Mouse (Mus musculus) neural tube, embryonic 15.5 days (tissue): Measurements from ENCODE around the gene Col20a1. TPM values are rescaled to one million over a fixed set of nuclear protein-coding genes. Genes with fewer than 3 reads are reported as not detected.
A peak's percentile ranks its signal among the peaks of the same experiment; 100 is the strongest.

Experiments
- ATAC-seq: fragments of 200-750 bp; cut with Nextera tagmentation; 2 replicates; pipeline ENCODE4 v1.8.0; 2017; ENCODE audit warnings: mild to moderate bottlenecking, moderate TSS enrichment, moderate library complexity; ENCODE audit not compliant: low FRiP score
- H3K27ac ChIP-seq: fragments of 300-500 bp; sonication (generic); replicated peaks from 2 replicates; pipeline ENCODE4 v1.5.1; 2015; ENCODE audit warnings: mild to moderate bottlenecking, inconsistent platforms
- H3K27me3 ChIP-seq: fragments of 300-500 bp; sonication (generic); replicated peaks from 2 replicates; pipeline ENCODE4 v1.6.1; 2015; ENCODE audit warnings: inconsistent platforms
- H3K36me3 ChIP-seq: fragments of 300-500 bp; sonication (generic); 2 replicates; pipeline ENCODE4 v1.6.1; 2015; ENCODE audit warnings: inconsistent platforms
- H3K4me1 ChIP-seq: fragments of 300-500 bp; sonication (generic); 2 replicates; pipeline ENCODE4 v1.6.1; 2015; ENCODE audit warnings: inconsistent platforms
- H3K4me2 ChIP-seq: fragments of 300-500 bp; sonication (generic); 2 replicates; pipeline ENCODE4 v1.6.1; 2015; ENCODE audit warnings: inconsistent platforms, mild to moderate bottlenecking, moderate library complexity
- H3K4me3 ChIP-seq: fragments of 300-500 bp; sonication (generic); replicated peaks from 2 replicates; pipeline ENCODE4 v1.5.1; 2015; ENCODE audit warnings: mild to moderate bottlenecking, inconsistent platforms
- H3K9ac ChIP-seq: fragments of 300-500 bp; sonication (generic); replicated peaks from 2 replicates; pipeline ENCODE4 v1.6.1; 2015; ENCODE audit warnings: mild to moderate bottlenecking, inconsistent platforms
- H3K9me3 ChIP-seq: fragments of 300-500 bp; sonication (generic); replicated peaks from 2 replicates; pipeline ENCODE4 v1.6.1; 2016; ENCODE audit warnings: inconsistent platforms
- WGBS: fragments of 180-500 bp; shearing (Covaris S2); methylation state at CpG from one replicate; pipeline ENCODE4 v1.1.7; 2015; ENCODE audit warnings: mixed read lengths; 5-methylcytosine and 5-hydroxymethylcytosine counted together
- polyA plus RNA-seq: library from polyadenylated mRNA; unstranded; fragments of >200 nt; fragmentation: Nextera tagmentation; extraction: Ambion mirVana; gene quantifications from 2 replicates; pipeline ENCODE4 v1.2.1, GENCODE M21; 2015

The Col20a1 gene
- polyA plus RNA-seq, 1 experiment from 2014 or later: 0.67 TPM

DNA sequence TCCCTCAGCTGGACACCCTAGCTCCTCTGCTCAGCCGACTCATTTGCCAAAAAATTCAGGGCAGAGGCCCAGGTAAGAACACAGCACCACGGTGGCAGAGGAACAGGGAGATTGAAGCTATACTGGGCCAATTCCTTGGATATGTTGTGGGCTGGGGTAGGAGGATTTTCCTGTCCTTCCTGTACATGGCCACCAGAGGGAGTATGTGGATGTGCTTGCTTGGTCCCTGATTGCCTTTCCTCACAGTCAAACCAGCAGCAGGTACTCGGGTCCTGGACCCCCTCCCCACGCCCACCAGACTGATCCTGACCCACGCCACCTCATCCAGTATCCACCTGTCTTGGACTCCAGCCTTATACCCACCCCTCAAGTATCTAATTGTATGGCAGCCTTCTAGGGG, 10.1 kb downstream of the Col20a1 start:
- H3K4me3 ChIP-seq: no peak overlapping the region
- peaks cover 3% of the 10 kb centered on the region for H3K4me1 ChIP-seq
- no peak overlapping the region for H3K27ac ChIP-seq
- H3K36me3 ChIP-seq: no peaks in the 10 kb centered on the region
- H3K9ac ChIP-seq: no peak overlapping the region
- no peak overlapping the region for H3K4me2 ChIP-seq
- no peaks in the 10 kb centered on the region for H3K9me3 ChIP-seq
- peak; percentile 67 for ATAC-seq
- 16% methylated on average over 5 of the region's 5 CpGs for WGBS
- no peaks in the 10 kb centered on the region for H3K27me3 ChIP-seq

DNA sequence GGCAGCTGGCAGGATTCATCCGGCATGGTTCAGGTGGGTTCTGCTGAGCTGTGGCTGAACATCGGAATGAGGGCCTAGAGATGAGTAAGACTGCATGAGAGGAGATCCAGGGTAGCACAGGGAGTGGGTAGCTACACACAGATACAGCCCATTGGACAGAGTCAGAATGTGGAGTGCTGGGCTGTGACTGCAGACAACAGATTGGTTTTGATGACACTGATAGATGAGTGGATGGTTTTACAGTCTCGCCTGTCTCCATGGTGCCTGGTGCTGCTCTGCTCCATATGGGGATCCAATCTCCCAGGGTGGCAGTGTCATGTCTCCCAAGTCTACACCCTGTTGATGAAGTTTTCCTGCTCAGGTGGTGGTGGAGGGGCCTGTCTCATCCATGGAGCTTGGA, 10.6 kb downstream of the Col20a1 start:
- H3K27ac ChIP-seq: no peak overlapping the region
- peaks cover 3% of the 10 kb centered on the region for H3K4me1 ChIP-seq
- H3K4me2 ChIP-seq: no peak overlapping the region
- no peak overlapping the region for H3K9ac ChIP-seq
- no peaks in the 10 kb centered on the region for H3K9me3 ChIP-seq
- no peaks in the 10 kb centered on the region for H3K36me3 ChIP-seq
- ATAC-seq: no peak; the same call in 1 of the 2 replicates
- no peak overlapping the region for H3K4me3 ChIP-seq
- H3K27me3 ChIP-seq: no peaks in the 10 kb centered on the region
- 69% methylated on average over 3 of the region's 3 CpGs for WGBS

DNA sequence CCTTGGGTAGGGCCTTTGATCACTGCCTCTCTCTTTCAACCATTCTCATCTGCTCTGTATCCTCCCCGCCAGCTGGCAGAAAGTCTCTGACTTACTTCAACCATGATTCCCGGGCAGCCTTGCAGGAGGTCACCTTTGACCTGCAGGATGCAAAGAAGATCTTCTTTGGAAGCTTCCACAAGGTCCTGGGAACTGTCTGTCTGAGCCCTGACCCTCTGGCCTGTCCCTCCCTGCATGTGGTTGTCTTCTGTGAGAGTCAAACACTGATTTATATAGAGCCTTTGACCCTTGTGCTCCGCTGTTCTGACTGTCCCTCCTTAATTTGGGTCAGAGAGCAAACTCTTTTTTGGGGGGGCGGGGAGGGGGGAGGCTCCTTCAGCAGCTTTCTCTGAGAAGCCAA, 20.7 kb downstream of the Col20a1 start:
- no peak for ATAC-seq
- Histone ChIP-seq H3K4me2 (no peak overlapping the region), H3K4me3 (no peak overlapping the region), H3K27me3 (no peaks in the 10 kb centered on the region), H3K36me3 (no peaks in the 10 kb centered on the region), H3K4me1 (0 out of 2 replicates have a peak, but pooled peaks cover 3% of the 10 kb centered on the region), H3K9ac (no peak overlapping the region), H3K9me3 (no peaks in the 10 kb centered on the region), H3K27ac (no peak overlapping the region)
- WGBS: 25% methylated on average over 4 of the region's 4 CpGs

DNA sequence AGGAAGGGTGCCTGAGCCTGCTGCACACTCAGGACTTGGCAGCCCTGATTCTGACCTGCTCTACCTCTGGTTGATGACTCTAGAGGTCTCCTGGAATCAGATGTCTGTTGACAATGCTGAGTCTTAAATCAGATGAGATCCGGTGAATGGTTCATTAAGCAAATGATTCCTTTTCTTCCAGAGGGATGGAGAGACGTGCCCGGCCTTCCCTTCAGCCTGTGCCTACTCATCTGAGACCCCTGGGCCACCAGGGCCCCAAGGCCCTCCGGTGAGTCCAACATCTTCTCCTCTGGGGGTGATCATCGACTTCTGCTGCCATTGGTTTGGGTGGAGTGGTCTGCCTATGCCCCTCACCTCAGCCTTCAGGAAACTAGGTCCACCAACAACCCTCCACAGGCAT, 22.0 kb downstream of the Col20a1 start:
- Histone ChIP-seq H3K27me3 (no peaks in the 10 kb centered on the region), H3K9me3 (no peaks in the 10 kb centered on the region), H3K4me2 (no peak overlapping the region), H3K27ac (no peak overlapping the region), H3K9ac (no peak overlapping the region), H3K4me1 (0 out of 2 replicates have a peak, but pooled peaks cover 3% of the 10 kb centered on the region), H3K4me3 (no peak overlapping the region), H3K36me3 (no peaks in the 10 kb centered on the region)
- 38% methylated on average over 5 of the region's 5 CpGs for WGBS
- no peak for ATAC-seq

DNA sequence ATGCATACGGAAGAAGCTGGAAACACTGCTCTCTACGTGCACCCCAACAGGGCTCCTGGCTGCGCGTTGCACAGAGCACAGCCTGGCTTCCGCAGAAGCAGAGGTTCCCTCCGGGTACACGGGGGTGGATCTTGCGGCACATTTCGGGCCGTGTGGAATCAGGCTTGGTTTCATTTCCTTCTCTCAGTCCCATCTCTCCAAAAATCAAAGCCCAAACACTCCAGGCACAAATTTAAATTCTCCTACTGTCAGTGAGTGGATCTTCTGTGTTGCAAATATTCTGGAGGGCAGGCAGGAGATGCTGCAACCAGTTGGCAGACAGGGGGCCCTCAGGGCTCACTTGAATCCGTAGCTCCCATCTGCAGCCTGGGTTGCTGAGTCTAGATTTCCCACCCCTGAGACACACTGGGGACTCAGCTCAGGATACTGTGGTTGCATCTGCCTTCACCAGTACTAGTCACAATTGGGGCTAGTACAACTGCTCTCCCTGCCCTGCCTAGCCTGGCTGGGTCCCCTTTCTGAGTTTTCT, 45.1 kb downstream of the Col20a1 start:
- Histone ChIP-seq H3K4me3 (no peak overlapping the region), H3K36me3 (peaks cover 23% of the 10 kb centered on the region), H3K4me1 (peaks cover 8% of the 10 kb centered on the region; the same call in 1 of the 2 replicates), H3K27ac (no peak overlapping the region), H3K27me3 (no peaks in the 10 kb centered on the region), H3K4me2 (no peak overlapping the region), H3K9ac (no peak overlapping the region), H3K9me3 (no peaks in the 10 kb centered on the region)
- no peak for ATAC-seq
- WGBS: 83% methylated on average over 11 of the region's 11 CpGs

DNA sequence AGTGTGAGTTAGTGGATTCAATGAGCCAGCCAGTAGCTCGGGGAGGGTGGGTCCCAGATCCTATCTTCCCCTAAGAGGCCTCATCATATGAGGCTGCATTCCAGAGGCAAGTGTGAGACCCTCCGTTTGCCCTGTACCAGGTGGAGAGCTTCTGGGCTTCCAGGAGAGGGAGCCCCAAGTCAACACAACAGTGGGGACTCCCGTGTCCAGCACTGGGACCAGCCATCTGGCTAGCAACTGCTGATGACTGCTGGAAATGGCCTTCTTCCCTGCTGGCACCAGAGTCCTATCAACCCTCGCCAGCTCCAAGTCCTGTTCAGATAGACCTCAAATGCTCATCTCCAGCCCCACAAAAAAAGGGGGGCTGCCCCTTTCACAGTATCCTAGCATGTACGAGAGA, 46.1 kb downstream of the Col20a1 start:
- Histone ChIP-seq H3K27ac (no peak overlapping the region), H3K27me3 (peaks cover 2% of the 10 kb centered on the region; the same call in 1 of the 2 replicates), H3K36me3 (peaks cover 23% of the 10 kb centered on the region), H3K4me3 (no peak overlapping the region), H3K9me3 (no peaks in the 10 kb centered on the region), H3K4me2 (no peak overlapping the region), H3K9ac (0 out of 2 replicates have a peak overlapping the region, but pooled peaks have one; percentile 5), H3K4me1 (peaks cover 7% of the 10 kb centered on the region)
- 44% methylated on average over 5 of the region's 5 CpGs for WGBS
- ATAC-seq: no peak

DNA sequence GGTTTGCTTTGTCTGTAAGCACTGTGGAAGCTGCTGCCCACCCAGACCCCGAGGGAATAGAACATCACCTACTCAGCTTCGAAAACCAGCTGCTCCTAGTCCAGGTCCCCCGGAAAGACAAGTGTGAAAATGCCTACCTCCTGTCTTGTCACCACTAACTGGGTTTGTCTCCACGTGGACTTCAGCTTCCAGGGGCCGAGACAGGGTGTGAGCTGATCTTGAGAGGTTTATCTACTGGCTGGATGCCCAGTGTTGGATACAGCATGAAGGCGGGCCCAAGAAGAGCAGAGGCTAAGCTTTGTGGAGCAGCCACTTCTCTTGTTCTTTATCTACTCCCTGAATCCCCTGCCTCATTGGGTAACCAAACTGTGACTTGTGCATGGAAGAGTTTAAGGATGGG, 47.0 kb downstream of the Col20a1 start:
- ATAC-seq: no peak
- H3K36me3 ChIP-seq: peaks cover 17% of the 10 kb centered on the region
- no peaks in the 10 kb centered on the region for H3K9me3 ChIP-seq
- H3K4me1 ChIP-seq: peaks cover 16% of the 10 kb centered on the region
- H3K4me3 ChIP-seq: no peak overlapping the region
- 63% methylated on average over 6 of the region's 6 CpGs for WGBS
- no peak overlapping the region for H3K27ac ChIP-seq
- no peak overlapping the region for H3K4me2 ChIP-seq
- H3K9ac ChIP-seq: no peak overlapping the region
- H3K27me3 ChIP-seq: peaks cover 2% of the 10 kb centered on the region; the same call in 1 of the 2 replicates

DNA sequence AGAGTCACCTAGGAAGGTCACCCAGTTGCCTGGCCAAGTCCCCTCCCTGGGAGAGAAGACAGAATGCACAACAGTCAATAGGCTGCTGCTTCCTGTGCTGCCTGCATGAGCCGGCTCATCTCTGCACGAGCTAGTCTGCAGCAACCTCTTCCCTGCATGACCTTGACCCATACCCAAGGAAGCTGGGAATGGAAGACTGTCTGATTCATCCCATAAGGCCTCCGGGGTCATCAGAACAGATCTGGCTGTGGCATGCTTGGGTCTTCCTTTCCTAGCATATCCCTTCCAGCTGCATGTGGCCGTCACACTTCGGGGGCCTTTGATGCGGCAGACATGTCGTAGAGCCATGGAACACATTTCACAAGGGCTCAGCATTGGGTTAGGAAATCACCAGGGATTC, 48.9 kb downstream of the Col20a1 start:
- WGBS: 87% methylated on average over 7 of the region's 7 CpGs
- Histone ChIP-seq H3K27ac (no peak overlapping the region), H3K9ac (no peak overlapping the region), H3K36me3 (peaks cover 7% of the 10 kb centered on the region; the same call in 1 of the 2 replicates), H3K4me3 (no peak overlapping the region), H3K9me3 (no peaks in the 10 kb centered on the region), H3K4me1 (peaks cover 28% of the 10 kb centered on the region), H3K4me2 (no peak overlapping the region), H3K27me3 (peaks cover 4% of the 10 kb centered on the region; the same call in 1 of the 2 replicates)
- ATAC-seq: no peak

DNA sequence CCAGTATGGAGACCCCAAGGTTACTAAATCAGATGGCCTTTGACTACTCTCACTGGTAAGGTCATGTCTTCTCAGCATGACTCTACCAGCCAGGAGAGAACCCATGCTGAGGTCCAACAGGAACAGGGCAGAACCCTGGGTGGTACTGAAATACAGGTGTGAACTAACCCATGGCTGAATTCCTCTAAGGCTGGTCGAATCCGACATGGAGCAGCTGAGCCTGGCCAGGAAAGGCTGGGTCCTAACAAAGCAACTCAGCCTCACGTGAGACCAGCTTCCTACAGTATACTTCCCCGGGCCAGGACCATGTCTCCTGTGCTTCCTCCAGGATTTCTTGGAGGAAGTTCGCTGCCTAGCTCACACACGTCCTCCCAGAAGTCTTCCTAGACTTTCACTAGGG, 50.2 kb downstream of the Col20a1 start:
- peaks cover 29% of the 10 kb centered on the region for H3K4me1 ChIP-seq
- no peaks in the 10 kb centered on the region for H3K9me3 ChIP-seq
- H3K4me3 ChIP-seq: no peak overlapping the region
- H3K4me2 ChIP-seq: 0 out of 2 replicates have a peak overlapping the region, but pooled peaks have one; percentile 90
- H3K27me3 ChIP-seq: peaks cover 8% of the 10 kb centered on the region
- H3K36me3 ChIP-seq: peaks cover 7% of the 10 kb centered on the region; the same call in 1 of the 2 replicates
- no peak for ATAC-seq
- WGBS: 83% methylated on average over 6 of the region's 6 CpGs
- no peak overlapping the region for H3K9ac ChIP-seq
- H3K27ac ChIP-seq: no peak overlapping the region

DNA sequence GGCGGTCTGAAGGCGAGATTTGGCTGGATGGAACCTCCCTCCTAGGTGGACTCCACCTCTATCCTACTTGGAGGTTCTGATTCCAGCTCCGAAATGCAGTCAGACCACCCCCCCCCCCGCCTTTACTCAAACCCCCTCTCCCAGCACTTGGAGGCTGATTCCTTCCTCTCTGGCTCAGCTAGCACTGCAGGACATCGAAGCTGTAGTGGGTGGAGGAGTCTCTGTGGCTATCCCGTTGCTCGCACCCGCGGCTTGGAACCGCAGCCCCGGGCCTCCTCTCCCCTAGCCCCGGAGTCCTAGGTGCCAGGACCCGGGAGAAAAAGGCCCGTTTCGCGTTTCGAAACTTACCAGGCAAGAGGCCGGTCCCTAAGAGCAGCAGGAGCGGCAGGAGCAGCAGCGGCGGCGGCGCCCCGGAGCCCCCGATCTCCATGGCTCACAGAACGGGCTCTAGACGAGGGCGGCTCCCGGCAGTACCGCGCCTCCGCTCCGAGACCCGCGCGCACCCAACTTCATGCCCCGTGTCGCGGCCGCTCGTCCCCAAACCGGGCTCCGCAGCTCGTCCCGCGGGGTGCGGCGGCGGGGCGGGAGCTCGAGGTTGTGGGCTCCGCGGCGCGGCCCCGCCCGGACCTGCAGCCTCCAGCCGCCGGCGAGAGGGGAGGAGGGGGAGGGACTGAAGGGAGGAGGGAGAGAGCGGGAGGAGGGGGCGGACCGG, 52.5 kb downstream of the Col20a1 start:
- WGBS: under 1% methylated on average over 54 of the region's 63 CpGs
- Histone ChIP-seq H3K27me3 (peaks cover 8% of the 10 kb centered on the region), H3K4me3 (peak overlapping the region; percentile 57), H3K36me3 (no peaks in the 10 kb centered on the region), H3K27ac (peak overlapping the region; percentile 66), H3K4me1 (peaks cover 49% of the 10 kb centered on the region), H3K4me2 (peak overlapping the region; percentile 90), H3K9me3 (no peaks in the 10 kb centered on the region), H3K9ac (peak overlapping the region; percentile 67)
- peak; percentile 42; the same call in 1 of the 2 replicates for ATAC-seq

DNA sequence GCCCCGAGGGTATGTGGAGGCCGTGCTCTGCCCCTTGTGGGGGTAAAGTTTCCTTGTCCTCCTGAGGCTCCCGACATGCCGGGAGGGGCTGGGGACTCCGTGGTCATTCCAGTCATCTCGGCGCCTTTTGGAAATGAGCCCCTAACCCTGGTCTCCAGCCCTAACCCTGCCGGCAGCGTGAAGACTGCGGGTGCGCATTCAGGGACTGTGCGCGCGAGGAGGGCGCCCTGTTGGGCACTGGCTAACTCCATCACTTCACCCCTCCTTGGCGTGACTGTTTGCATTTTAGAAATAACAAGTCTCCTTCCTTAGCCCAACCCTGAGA, 53.0 kb downstream of the Col20a1 start:
- Histone ChIP-seq H3K27ac (peak overlapping the region; percentile 66), H3K4me1 (peaks cover 52% of the 10 kb centered on the region), H3K9ac (peak overlapping the region; percentile 67), H3K27me3 (peaks cover 8% of the 10 kb centered on the region), H3K4me3 (peak overlapping the region; percentile 57), H3K36me3 (no peaks in the 10 kb centered on the region), H3K4me2 (peak overlapping the region; percentile 90), H3K9me3 (no peaks in the 10 kb centered on the region)
- ATAC-seq: peak; percentile 14; the same call in 1 of the 2 replicates
- WGBS: 0% methylated on average over 16 of the region's 16 CpGs

DNA sequence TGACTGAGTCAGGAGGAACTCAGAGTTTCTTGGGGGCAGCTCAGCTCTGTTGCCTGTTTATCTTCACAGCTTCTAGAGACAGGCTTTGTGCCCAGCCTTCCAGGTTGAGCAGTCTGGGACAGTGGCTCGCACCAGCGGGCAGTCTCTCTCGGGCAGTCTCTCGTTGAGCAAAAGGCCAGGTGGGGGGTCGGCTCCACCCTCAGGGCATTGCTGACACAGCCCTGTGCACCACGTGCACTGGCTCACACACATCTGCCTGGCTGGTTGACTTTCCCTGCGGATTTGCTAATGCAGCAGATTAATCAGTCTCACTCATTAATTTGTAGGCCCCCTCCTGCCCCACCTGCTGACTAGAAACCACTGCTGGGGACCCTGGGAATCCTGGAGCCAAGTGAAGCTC, 55.6 kb downstream of the Col20a1 start:
- Histone ChIP-seq H3K9me3 (no peaks in the 10 kb centered on the region), H3K4me1 (peaks cover 52% of the 10 kb centered on the region), H3K36me3 (no peaks in the 10 kb centered on the region), H3K9ac (no peak overlapping the region), H3K27ac (0 out of 2 replicates have a peak overlapping the region, but pooled peaks have one; percentile 11), H3K4me3 (no peak overlapping the region), H3K27me3 (peaks cover 6% of the 10 kb centered on the region), H3K4me2 (no peak overlapping the region)
- WGBS: 2% methylated on average over 7 of the region's 7 CpGs
- no peak for ATAC-seq
